Mouse (Mus musculus) kidney, adult 8-10 months (tissue): Measurements from ENCODE around the gene Wfdc2.
A peak's percentile ranks its signal among the peaks of the same experiment; 100 is the strongest.
"Not testable (repeated sequence)": the region's sequence is repeated elsewhere in the genome, so short reads cannot be mapped to it uniquely, and the experiment has no call there.

ENCODE experiments used
- DNase-seq, 2 experiments: peaks; one replicate each; pipeline ENCODE4 v3.0.0; 2022

The Wfdc2 gene

DNA sequence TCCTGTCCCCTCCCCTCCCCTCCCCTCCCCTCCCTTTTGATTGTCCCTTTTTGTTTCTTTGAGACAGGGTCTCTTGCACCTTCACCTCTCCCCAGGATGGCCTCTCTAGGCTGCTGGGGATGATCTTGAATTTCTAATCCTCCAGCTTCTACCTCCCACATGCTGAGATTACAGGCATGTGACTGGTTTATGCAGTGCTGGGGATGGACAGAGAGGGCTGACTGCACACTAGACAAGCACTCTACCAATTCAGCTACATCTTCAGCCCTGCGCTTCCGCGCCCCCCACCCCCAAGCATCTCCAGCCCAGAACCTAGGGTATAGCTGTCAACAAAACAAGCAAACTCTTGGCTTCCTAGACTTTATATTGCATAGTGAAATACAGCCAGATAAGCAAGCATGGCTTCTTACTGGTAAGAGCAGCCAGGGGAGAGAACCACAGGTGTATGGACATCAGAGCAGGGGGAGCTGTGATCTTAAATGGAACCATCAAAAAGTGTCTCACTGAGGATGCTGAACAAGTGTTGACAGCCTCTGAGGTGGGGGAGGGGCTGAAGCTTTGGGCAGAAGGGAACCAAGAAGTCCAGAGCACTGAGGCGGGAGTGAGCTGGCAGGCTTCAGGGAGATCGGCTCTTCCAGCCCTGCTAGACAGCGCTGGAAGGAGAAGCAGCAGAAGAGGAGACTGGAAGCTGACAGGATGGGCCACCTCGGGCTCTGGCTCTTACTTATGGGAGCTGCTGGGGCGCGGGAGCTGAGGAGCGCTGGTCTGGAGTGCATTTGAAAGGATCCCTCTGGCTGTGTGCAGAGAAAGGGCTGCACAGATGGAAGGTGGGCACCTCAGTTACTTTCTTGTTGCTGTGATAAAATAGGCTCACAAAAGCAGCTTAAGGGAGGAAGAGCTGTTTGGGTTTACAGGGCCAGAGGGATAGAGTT lies 12.0 kb upstream of the Wfdc2 start:
- DNase-seq = no peak

GRCm38 (mm10) chr2:164550895-164551269 lies 11.3 kb upstream of the Wfdc2 start:
- DNase-seq = no peak

DNA sequence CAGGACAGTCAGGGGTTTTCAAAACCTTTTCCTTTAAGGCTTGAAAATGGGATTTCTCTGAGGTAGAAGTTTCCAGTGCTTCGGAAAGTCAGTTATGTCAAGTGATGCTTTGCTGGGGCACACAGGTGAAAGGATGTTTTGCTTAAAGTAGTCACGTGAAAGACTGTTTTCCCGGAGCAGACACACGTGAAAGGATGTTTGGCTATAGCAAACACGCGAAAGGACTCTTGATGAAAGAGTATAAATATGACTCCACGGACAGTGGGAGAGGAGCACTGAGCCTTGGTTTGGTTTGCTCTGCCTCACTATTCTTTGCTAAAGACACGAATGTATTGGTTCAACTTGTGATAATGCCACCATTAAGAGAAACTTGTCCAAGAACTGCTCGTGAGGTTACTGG lies 10.7 kb upstream of the Wfdc2 start:
- no peak for DNase-seq

DNA sequence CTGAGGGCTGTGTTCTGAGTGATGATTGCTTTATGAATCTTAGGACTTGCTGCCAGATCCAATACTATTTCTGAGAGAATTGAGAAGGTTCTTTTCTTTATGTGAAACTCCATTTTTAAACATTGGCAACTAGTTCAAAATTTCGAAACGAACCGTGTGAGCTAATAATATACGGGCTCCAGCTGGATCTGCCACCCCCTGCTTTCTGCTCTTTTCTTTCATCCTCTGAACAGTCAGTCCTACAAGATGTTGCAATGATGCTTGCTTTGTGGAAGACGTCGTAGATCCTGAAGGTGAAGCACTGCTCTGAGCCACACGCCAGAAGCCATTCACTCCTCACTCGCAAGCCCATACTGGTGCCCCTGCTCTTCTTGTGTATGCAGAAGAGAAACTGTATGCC lies 3.8 kb upstream of the Wfdc2 start:
- DNase-seq = no peak

DNA sequence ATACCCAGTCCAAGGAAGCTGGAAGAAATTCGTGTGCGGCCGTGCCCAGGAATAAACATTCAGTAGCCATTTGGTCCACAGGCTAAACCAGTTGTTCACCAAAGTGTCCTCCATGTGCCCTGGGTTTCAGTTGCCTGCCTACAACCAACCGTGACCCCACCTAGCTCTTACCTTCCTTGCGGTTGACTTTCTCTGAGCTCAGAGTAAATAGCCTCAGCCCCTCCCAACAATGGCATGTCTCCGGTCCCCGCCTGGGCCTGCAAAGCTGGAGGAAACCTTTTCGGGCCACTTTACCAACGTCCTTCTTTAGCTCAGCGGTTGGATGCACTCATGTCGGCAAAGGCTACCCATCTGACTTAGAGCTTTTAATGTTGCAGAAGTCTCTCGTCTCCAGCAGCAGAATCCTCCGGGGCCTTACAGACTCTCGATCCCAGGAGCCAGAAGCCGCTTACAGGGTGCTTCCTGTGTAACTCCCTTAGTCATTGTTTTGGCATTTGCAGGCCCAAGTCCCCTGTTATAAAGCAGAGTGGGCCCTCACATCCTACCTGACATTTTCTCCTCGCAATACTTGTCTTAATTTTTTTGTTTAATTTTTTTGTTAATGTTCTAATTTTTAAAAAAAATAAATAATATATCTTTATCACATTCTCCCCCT lies 3.1 kb upstream of the Wfdc2 start:
- DNase-seq = no peak

DNA sequence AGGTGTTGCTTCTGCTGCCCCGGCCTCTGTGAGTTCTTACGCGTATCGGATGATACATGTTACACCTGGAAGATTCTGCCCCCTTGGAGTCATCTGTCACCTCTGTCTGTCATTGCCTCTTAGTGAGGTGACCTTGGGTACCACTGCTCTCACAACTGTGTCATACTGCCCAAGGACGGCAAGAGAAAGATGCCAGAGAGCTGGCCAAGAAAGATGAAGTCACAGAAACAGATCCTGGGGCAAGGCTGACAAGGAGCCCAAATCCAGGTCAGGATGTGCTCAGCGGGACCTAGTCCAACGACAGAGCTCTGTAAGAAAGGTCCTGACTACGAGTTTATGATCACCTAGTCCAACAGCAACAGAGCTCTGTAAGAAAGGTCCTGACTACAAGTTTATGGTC lies 2.1 kb upstream of the Wfdc2 start:
- DNase-seq = no peak

- peak; percentile 54 to 55 for DNase-seq
These were observed 1.3 kb downstream of the Wfdc2 start for GRCm38 (mm10) chr2:164563339-164564038.

DNA sequence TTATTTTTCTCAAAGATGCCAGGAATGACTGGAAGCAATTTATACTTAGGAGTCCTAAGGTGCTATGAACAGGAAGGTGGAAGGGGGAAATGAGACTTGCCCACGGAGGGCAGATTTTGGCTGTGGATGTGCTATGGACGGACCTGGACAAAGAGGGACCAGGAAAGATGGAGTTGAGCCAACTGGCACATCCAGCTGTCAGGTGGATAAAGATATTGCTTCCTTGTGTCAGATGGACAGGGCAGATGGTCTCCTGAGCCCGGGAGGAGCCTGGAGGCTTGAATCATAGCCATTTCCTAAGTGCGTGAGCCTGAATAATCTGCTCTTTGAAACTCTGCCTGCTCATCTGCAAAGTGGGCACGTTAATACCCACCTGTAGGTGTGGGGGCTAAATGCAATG lies 2.1 kb downstream of the Wfdc2 start:
- no peak for DNase-seq

DNA sequence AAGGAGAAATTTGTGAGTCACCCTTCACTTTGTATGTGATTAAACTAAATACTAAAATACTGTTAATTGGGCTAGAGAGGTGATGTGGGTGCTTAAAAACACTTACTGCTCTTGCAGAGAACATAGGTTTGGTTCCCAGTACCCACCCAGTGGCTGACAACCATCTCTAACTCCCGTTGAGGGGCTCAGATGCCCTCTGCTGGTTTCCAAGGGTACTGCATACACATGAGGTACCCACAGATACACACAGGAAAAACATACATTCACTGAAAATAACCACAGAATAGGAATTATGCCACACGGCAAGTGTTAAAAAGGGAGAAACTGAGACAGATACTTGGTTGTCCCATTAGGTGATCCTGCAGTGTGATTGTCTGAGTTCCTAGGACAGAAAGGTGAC lies 4.8 kb downstream of the Wfdc2 start:
- no peak for DNase-seq

DNA sequence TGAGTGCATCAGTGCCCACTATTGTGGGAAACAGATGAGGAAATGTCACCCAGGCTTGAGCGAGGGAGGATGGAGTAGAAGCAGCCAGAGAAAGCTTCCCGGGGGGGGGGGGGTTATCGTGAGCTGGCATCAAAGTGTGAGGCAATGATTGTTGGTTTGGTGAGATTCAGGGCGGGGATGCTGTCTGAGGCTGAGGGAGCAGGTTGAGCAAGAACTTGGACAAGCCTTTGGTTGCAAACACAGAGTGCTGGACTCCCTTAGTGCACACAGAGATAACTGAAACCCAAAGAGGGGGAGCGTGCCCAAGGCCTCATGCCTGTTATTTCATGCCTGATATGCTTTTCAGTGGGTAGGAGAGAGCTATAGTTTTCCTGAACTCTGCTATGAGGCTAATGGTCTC lies 5.2 kb downstream of the Wfdc2 start:
- DNase-seq = no peak

GRCm38 (mm10) chr2:164573359-164573758 lies 11.1 kb downstream of the Wfdc2 start, which contains the start of gene Spint3:
Gene Spint3, minus strand, starts transcription at chr2:164573459.
- DNase-seq = not testable (repeated sequence)

DNA sequence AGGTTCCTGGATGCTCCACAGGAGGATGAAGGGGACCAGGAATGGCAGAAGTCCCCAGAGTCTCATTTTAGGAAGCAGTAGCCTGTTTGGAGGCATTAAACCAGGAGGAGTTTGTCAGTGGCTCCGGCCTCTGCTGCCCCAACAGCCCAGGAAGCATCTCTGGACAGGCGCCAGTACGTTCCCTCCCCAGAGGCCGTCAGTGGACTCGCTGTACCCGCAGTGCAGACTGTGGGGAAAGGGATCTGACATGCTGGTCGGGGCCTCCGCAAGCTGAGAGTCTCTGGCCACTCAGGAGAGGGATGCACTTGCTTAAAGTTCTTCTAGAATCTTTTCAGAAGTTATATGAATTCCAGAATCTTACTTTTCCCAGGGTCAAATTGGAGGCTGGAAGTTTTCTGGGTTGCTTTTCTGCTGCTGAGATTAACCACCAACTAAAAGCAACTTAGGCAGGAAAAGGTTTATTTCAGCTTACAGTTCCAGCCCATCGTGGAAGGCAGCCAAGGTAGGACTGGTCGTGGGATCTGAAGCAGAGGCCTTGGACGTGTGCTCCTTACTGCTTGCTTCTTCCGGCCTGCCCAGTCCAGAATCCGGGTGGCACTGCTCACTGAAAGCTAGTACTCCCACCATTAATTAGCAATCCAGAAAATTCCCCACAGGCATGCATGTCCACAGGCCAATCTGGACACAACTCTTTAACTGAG lies 23.0 kb downstream of the Wfdc2 start, which contains the start of gene Wfdc6a:
TSS of gene Wfdc6a (minus strand) at position 423 of the 701 bp plus-strand sequence.
- not testable (repeated sequence) for DNase-seq

DNA sequence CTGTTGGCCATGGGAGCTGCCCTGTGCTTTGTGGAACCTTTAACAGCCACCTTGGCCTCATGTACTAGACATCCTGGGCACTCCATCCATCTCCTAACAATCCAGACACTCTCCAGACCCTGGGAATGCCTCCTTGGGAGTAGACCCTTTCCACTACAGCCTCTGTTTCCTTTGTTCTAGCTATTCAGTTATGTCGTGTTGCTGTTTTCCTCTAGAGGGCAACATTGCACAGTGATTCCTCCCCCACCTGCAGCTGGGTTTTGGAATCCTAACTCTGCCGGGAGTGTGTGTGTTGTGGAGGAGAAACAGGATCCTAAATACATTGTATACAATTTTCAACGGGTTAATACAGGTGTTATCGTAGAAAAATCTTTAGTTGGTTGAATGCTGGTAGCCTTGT lies 29.8 kb downstream of the Wfdc2 start:
- DNase-seq = peak in 1 of 2 experiments; percentile 9

- no peak for DNase-seq
These were observed 31.3 kb downstream of the Wfdc2 start, which contains the start of gene Eppin for GRCm38 (mm10) chr2:164593494-164593893. Gene Eppin, minus strand, starts transcription at chr2:164593594.

DNA sequence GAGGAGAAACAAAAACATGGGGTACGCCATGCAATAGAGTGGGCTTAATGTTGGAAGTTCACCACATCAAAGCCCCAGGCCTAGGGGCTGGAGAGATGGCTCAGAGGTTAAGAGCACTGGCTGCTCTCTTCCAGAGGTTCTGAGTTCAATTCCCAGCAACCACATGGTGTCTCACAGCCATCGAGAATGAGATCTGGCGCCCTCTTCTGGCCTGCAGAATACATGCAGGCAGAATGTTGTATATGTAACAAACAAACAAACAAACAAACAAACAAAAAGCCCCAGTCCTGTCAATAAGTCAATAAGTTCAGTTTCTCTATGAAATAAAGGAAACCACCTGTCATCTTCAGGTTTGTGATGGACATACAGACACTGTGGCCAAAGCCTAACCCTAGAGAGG lies 38.0 kb downstream of the Wfdc2 start:
- no peak for DNase-seq

DNA sequence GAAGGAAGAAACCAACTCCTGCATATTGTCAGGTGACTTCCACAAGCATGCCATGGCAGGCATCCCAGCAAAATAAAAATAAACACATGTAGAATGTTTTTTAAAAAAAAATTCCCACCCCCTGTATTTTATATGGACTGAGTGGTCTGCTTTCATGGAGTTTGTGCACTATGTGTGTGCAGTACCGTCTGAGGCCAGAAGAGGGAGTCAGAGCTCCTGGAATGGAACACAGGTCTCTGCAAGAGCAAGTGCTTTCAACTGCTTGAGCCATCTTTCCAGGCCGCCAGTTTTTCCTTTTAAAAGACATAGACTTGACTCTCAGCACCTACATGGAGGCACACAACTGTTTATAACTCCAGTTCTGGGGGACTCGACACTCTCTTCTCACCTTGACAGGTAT lies 41.3 kb downstream of the Wfdc2 start:
- DNase-seq = no peak

- no peak for DNase-seq
These were observed 42.2 kb downstream of the Wfdc2 start for GRCm38 (mm10) chr2:164604411-164604810.

- DNase-seq = no peak
These were observed 46.6 kb downstream of the Wfdc2 start for GRCm38 (mm10) chr2:164608781-164609180.

DNA sequence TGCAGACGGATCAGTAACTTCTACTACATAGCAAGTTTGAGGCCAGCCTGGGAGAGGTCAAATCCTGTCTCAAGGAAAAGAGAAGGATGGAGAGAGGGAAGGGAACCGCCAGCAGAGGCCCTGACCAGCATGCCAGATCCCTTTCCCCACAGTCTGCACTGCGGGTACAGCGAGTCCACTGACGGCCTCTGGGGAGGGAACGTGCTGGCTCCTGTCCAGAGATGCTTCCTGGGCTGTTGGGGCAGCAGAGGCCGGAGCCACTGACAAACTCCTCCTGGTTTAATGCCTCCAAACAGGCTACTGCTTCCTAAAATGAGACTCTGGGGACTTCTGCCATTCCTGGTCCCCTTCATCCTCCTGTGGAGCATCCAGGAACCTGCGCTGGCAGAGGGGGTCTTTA lies 51.3 kb downstream of the Wfdc2 start, which contains the start of the genes Wfdc6b and Wfdc8:
TSS of gene Wfdc6b (plus strand) at position 52 of the 400 bp plus-strand sequence.
TSS of gene Wfdc8 (minus strand) at position 156 of the 400 bp plus-strand sequence.
- DNase-seq = peak; percentile 5 to 28

DNA sequence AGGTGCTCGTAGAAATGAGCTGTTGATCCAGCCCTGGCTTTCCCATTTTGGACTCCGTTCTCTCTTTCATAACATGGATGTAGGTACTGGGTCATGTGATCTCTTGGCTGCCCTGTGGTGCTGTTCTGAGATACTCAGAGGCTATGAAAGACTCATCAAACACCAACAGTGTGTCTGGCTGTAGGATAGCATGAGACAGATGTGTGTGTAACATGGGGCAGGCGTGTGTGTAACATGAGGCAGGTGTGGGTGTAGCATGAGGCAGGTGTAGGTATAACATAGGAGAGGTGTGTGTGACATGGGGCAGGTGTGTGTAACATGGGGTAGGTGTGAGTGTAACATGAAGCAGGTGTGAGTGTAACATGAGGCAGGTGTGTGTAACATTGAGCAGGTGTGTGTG lies 53.2 kb downstream of the Wfdc2 start:
- no peak for DNase-seq
